Mouse (Mus musculus): Measurements from ENCODE around the gene Cd209f. TPM values are rescaled to one million over a fixed set of nuclear protein-coding genes. Genes with fewer than 3 reads are reported as not detected.
A peak's percentile ranks its signal among the peaks of the same experiment; 100 is the strongest.
"Not testable (repeated sequence)": the region's sequence is repeated elsewhere in the genome, so short reads cannot be mapped to it uniquely, and the experiment has no call there.

Gene Cd209f
- total RNA-seq (2021): not detected

DNA sequence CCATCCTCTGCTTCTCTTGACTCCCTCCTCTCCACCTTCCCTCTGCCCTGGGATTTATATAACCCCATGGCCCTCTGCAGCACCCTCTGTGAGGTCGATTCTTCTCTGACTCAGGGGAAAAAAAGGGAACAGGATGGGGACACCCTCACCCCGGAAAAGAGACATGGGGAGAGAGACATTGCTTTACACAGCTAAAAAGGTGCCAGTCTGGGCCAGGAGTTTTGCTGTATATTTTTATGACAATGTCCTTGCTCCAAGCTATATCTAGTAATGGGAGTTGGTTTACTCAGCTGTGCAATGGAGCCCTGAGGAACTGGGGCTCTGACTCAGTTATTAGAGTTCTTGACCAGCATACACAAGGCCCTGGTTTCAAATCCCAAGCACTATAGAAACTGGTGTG is at the start of gene Cd209f:
Gene Cd209f, minus strand, starts transcription at position 101 of the 400 bp plus-strand sequence.
- not testable (repeated sequence) for DNase-seq

DNA sequence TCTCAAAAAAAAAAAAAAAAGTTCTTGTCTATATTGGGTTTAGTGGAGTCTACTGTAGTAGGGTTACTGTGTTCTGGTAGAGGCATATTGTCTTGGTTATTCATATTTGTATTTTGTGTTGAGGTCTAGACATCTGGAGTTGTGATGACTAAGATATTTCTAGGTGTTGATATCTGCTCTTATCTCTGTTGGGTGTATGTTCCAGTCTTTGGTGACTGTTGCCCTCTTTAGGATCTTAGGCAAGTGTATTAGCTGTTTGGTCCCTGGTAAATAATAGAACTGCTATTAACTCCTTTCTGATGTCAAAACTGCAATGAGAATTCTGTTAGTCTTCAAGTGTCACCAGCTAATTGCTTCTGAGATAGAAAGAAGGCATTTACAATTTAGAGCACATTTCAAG is 49.2 kb upstream of the Cd209f start:
- DNase-seq: no peak

DNA sequence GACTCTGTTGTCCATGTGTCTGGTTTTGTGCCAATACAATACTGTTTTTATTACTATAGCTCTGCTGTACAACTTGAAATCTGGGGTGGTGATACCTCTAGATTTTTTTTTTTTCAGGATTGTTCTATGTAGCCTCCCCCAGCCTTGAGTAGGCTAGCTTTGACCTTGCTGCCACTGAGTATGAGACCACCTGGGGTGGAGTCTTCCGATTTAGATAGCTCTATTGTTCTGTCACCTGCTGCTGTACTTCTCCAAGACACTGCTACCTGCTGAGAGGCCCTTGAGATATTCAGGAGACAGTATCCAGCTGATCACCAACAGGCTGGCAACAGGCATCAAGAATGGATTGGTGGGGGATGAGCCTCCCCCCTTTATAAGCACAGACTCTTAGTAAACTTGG is 41.6 kb upstream of the Cd209f start:
- no peak for DNase-seq

DNA sequence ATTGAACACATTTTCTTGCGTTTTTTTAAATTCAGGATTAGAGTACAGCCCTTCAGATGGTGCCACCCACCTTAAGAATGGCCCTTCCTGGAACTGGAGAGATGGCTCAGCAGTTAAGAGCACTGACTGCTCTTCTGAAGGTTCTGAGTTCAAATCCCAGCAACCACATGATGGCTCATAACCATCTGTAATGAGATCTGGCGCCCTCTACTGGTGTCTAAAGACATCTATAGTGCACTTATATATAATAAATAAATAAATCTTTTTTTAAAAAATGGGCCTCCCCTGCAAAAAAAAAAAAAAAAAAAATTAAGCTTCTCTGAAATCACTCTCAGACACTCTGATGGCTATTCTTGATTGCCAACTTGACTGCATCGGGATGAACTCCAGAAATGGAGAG is 36.1 kb upstream of the Cd209f start:
- DNase-seq: no peak

DNA sequence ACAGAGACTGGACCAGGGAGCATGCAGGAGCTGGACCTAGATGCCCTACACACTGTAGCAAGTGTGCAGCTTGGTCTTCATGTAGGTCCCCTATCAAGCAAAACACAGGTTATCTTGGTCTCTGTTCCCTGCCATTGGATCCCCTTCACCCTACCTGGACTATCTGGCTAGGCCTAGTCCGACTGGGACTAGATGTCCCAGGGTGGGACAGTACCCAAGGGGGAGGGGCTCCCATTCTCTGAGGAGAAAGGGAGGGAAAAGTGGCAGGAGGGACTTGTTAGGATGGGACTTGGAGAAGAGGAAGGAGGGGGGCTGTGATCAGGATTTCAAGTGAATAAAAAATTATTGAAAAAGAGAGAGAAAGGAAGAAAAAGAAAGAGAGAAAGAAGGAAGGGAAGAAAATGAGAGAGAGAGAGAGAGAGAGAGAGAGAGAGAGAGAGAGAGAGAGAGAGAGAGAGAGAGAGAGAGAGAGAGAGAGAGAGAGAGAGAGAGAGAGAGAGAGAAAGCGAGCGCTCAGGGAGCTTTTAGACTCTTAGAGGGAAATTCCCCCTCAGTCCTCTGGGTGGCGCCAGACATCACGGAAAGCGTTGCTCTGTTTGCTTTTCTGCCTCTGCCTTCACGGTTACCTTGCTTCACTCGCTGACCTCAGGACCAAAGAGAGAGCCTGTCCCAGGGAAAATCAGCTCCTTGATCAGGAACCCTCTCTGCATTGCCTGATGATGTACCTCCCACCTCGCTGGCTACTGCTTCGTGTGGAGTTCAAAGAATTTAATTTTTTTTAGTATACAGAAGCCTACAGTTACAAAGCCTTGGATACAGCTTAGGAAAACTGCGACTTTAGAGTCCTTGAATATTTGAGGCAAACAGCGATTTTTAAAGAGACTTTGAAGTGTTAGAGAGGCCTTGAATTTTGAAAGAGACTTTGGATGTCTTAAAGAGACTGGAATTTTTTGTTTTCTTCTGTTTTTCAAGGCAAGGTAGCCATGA is 34.3 kb upstream of the Cd209f start:
- peak; percentile 83 for DNase-seq

DNA sequence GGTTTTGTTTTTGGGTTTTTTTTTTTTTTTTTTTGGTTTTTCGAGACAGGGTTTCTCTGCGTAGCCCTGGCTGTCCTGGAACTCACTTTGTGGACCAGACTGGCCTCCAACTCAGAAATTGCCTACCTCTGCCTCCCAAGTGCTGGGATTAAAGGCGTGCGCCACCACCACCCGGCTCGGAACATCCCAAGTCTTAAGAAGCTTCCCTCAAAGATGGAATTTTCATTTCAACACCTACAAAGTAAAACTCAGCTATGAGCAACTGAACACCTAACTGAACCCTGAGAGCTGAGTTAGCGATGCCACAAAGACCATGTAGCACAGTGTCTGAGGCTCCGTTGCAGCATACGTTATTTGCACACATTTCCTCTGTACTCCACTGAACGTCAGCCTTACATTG is 28.2 kb upstream of the Cd209f start, which contains the start of gene Cd209g:
Gene Cd209g, plus strand, starts transcription at position 301 of the 400 bp plus-strand sequence.
- no peak for DNase-seq

DNA sequence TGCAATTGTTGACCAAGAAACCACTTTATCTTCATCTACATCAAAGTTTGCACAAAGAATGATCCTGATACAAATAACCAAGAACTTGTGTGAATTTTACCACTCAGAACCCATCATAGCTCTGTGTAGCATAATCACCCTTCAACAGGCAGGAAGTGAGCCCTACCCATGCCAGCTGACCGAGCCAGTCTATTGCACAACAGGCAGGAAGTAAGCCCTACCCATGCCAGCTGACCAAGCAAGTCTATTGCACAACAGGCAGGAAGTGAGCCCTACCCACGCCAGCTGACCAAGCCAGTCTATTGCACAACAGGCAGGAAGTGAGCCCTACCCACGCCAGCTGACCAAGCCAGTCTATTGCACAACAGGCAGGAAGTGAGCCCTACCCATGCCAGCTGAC is 17.1 kb downstream of the Cd209f start:
- not testable (repeated sequence) for DNase-seq

DNA sequence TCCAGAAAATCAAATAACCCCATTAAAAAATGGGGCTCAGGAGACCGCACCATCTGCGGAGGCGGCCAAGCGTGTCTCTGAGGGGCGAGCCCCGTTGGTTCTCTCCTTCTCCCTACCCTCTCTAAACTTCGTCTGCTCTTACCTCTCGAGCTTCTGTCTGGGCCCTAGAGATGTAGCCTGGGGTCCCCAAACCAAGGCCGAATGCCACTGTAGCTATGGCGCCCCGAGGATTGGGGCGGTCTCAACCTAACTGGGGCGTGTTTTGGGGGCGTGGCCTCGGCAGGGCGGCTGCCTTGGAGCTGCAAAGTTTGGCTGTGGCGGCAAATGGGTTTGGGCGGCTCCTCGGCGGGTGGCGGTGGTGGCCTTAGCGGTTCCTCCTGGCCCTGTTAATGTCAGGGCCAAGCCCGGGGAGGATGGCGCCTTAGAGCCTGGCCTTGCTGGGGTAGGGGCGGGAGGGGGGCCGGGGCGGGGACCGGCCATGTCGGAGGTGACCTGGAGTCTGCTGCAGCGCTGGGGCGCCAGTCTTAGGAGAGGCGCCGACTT is 18.4 kb downstream of the Cd209f start:
- DNase-seq: peak; percentile 20

Other genes starting within 250 kb of the Cd209f start
- gene Cd209d, start 227.3 kb downstream of the Cd209f start, total RNA-seq (2021): not detected
- not detected for gene Cd209b, start 179.0 kb downstream of the Cd209f start, total RNA-seq (2021)
- not detected for gene Cd209c, start 151.1 kb downstream of the Cd209f start, total RNA-seq (2021)
- gene Cd209g, start 28.3 kb upstream of the Cd209f start, total RNA-seq (2021): not detected
- gene Evi5l, start 60.7 kb upstream of the Cd209f start, total RNA-seq (2021): 10 to 100 TPM; 19.1 to 26.0 TPM
- under 1 TPM; 0.05 to 0.07 TPM for gene Prr36, start 111.6 kb upstream of the Cd209f start, total RNA-seq (2021)
- under 1 TPM; 0.14 TPM for gene Lrrc8e, start 121.0 kb upstream of the Cd209f start, total RNA-seq (2021)
- gene Map2k7, start 132.9 kb upstream of the Cd209f start, total RNA-seq (2021): 10 to 100 TPM; 66.7 to 68.9 TPM
- gene Gm49320, start 133.0 kb upstream of the Cd209f start, total RNA-seq (2021): under 1 TPM; 0.24 to 0.52 TPM
- gene Tgfbr3l, start 142.4 kb upstream of the Cd209f start, total RNA-seq (2021): 1 to 10 TPM; 4.0 to 5.5 TPM
- 10 to 100 TPM; 19.5 to 21.6 TPM for gene Snapc2, start 147.2 kb upstream of the Cd209f start, total RNA-seq (2021)
- 10 to 100 TPM in 1 of 2 experiments, 1 to 10 TPM in 1; 9.6 to 10.1 TPM for gene Ctxn1, start 153.4 kb upstream of the Cd209f start, total RNA-seq (2021)
- gene Timm44, start 170.1 kb upstream of the Cd209f start, total RNA-seq (2021): 100 to 1,000 TPM; 107 to 112 TPM
- 10 to 100 TPM in 1 of 2 experiments, 1 to 10 TPM in 1; 8.2 to 10.3 TPM for gene Ccl25, start 219.4 kb upstream of the Cd209f start, total RNA-seq (2021)
- 10 to 100 TPM; 95.8 to 96.1 TPM for gene Elavl1, start 219.6 kb upstream of the Cd209f start, total RNA-seq (2021)

All from heart, postnatal 4 days (tissue).